Mouse (Mus musculus) heart, adult 8-10 months (tissue): Measurements from ENCODE around the gene Elp6. TPM values are rescaled to one million over a fixed set of nuclear protein-coding genes. Genes with fewer than 3 reads are reported as not detected.
"Not testable (repeated sequence)": the region's sequence is repeated elsewhere in the genome, so short reads cannot be mapped to it uniquely, and the experiment has no call there.

Experiments
- DNase-seq: peaks from one replicate; pipeline ENCODE4 v3.0.0; 2022; ENCODE audit warnings: low spot score
- total RNA-seq, 4 experiments: library from RNA; stranded (reverse); gene quantifications; 2 replicates each; pipeline ENCODE4 v1.2.4; 2022

Elp6 gene
- total RNA-seq, 4 experiments from 2014 or later, result 2.6 to 3.3 (median 3.1) TPM

DNA sequence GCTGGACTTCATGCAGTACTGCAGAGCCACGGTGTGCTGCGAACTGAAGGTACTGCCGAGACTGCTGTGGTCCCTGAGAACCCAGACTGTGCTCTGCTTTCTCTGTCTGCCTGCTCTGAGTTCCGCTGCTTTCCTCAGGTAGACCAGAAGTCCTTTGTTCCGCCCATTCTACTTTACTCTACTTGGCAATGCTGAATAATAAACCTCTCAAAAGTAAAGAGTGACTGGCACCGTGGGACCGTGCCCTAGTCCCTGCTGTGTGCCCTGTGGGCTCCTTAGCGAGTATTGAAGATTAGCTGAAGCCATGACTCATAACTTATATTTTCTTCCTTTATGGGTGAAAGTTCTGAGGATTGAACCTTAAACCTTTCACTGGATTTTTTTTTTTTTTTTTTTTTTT, 10.9 kb downstream of the Elp6 start:
- DNase-seq, result no peak

- DNase-seq, result no peak
Observed at GRCm38 (mm10) chr9:110316503-110316902, 11.5 kb downstream of the Elp6 start.

GRCm38 (mm10) chr9:110320769-110321168, 15.8 kb downstream of the Elp6 start:
- no peak for DNase-seq

DNA sequence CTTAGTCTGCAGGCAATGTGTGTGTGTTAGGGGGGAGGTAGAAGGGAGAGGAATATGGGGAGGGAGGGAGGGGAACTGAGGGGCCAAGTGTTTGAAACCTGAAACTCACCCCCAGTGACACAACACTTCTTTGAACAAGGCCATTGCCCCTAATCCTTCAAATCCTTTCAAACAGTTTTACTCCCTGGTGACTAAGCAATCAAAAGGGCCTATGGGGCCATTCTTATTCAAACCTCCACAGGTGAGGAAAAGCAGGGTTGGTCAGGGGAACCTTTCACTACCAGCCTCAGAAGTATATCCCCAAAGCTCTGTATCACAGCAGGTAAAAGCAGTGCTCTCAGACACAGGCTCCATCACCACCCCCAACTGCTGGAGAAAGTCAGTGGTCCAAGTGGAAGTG, 18.0 kb downstream of the Elp6 start:
- DNase-seq, result no peak

- no peak for DNase-seq
Observed at GRCm38 (mm10) chr9:110324181-110324580, 19.2 kb downstream of the Elp6 start.

- DNase-seq, result no peak
Observed at GRCm38 (mm10) chr9:110328178-110328577, 23.2 kb downstream of the Elp6 start.

DNA sequence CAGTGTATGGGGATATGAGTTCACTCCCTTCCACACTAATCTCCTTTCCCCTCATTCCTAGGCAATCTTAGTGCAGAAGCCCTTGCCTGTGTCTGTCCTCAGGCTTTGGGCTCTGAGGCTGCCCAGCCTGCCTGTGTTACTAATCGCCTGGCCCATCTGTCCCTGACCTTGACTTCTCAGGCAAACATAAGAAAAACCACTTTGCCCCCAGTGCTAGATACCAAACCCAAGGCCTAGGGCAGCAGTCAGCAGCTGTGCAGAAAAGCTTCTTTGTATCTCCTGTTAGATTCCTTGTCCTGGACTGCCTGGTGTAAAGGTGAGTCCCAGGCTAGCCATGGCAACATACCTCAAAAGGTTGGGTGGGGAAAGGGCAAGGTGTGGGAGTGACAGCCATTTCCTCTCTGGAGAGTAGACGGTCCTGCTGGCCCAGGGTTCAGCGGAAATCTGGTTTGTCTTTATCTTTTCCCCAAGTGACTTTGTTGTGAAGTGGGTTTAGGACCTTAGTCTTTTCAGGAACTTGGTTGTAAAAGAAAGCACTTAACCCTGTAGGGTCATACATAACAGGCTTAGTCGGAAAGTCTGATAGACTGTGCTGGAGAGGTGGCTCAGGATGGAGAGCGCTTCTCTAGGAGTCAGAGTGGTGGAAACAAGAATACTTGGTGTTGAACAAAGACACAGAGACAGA, 24.1 kb downstream of the Elp6 start:
- no peak for DNase-seq

- no peak for DNase-seq
Observed at GRCm38 (mm10) chr9:110329655-110330054, 24.7 kb downstream of the Elp6 start.

GRCm38 (mm10) chr9:110330341-110330740, 25.4 kb downstream of the Elp6 start:
- DNase-seq, result no peak

DNA sequence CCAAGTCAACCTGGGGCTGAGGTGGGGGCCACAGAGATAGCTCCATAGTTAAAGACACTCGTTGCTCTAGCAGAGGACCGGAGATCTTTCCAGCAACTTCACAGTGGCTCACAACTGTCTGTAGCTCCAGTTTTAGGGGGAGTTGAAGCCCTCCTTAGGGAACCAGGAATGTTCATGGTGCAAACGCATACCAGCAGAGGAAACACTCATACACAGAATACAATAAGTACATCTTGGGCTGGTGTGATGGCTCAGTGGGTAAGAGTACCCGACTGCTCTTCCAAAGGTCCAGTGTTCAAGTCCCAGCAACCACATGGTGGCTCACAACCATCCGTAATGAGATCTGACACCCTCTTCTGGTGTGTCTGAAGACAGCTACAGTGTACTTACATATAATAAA, 25.9 kb downstream of the Elp6 start:
- DNase-seq, result not testable (repeated sequence)

DNA sequence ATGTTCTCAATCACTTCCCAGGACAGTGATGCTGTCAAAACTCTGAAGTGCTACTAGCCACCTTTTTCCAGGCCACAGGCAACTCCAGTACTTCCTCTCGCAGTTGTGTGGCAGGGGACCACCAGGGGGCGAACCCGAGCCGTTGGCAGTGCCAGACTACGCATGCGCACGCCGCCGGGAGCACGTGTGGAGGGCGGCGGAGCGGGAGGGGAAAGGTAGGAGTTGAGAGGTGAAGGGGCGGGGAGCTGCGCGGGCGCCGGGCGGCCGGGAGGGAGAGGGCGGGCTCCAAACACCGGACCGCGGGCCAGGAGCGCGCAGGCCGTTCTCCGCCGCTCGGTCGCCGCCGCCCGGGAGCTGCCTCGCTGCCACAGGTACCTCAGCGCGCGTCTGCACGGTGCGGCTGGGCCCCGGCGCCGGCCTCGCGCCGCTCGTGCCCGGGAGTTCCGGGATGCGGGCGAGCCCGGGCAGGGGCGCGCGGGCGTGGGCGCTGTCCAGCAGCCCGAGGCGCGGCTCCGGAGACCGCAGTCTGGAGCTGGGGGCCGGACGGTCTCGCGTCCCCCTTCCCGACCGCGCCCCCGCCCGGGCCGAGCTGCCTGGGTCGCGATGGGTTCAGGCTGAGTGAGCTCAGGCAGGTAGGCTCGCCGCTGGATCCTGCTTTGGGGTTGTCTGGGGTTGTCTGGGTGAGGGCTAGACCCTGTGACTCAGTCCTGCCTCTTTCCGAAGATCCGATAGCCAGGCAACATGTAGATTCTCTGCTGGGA, 28.3 kb downstream of the Elp6 start, which contains the start of gene Scap:
Gene Scap (plus strand): TSS at position 154 of the 761 bp plus-strand sequence.
- DNase-seq, result peak; percentile 94

- DNase-seq, result no peak
Observed at GRCm38 (mm10) chr9:110333896-110334259, 28.9 kb downstream of the Elp6 start.

GRCm38 (mm10) chr9:110334849-110335248, 29.9 kb downstream of the Elp6 start:
- DNase-seq, result no peak

GRCm38 (mm10) chr9:110340037-110340750, 35.2 kb downstream of the Elp6 start:
- DNase-seq, result no peak

GRCm38 (mm10) chr9:110342008-110342407, 37.0 kb downstream of the Elp6 start:
- no peak for DNase-seq

DNA sequence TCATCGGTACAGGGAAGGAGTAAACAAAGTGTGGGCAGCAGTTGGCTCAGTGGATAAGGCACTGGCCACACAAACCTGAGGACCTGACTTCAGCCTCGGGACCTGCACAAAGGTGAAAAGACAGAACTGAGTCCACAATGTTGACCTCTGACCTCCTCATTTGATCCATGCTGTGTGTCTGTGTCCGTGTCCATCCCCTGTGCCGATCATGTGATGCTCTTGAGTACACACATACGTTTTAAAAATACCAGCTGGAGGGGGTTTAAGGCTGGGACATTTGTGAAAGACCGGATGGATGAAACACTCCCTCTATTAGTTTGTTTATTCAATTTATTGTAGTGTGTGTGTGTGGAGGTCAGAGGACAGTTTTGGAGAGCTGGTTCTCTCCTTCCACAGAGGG, 38.8 kb downstream of the Elp6 start:
- DNase-seq, result no peak

GRCm38 (mm10) chr9:110345057-110345739, 40.2 kb downstream of the Elp6 start:
- DNase-seq, result no peak

DNA sequence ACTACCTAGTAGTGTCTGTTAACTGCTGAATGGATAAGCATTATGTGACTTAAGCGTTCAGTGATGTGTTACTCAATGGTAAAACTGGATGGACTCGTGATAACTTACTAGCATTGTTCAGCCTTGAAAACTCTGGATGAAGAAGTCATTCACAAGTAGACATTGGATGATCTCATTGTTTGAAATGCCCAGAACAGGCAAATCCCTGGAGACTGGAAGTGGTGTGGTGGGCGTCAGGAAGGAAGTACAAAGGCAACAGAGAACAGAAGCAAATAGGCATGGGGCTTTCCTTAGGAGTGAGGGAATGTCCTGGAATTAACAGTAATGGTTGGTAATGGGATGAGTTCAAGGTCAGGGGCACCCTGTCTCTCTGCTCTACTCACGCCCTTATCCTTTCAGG, 43.9 kb downstream of the Elp6 start:
- DNase-seq, result no peak

DNA sequence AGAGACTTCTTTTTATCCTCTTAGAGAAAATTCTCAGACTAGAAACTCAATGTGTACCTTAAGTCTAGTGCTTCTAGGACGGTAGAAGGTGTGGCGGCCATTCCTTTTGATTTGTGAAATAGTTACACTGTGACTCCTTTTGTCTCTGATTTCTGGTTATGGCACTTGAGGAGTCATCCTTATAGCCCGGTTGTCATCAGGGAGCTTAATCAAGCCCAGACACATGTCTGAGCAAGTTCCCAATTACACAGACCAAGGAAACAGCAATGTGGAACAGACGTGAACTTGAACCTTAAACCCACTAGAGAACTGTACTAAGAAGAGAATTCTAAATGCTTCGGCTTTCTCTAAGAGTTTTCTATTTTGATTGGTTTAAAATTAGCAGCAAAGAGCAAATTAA, 45.2 kb downstream of the Elp6 start:
- DNase-seq, result no peak

DNA sequence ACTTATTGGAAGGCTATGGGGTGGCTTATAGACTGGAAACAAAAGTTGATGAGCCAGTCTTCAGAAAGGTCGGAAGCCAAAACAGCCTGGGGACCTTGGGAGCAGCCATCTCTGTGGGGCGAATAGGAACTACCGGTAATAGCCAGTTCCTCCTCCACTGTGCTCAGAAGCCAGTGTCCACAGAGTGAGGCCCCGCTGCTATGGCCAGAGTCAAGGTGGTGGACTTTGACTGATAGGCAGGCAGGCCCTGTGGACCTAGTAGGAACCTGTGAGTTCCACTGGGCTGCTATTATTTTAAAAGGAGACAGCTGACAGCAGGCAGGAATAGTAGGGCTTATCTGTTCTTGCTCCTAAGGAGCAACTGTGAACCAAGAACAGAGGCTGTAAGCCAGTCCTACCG, 45.6 kb downstream of the Elp6 start:
- DNase-seq, result no peak

GRCm38 (mm10) chr9:110351350-110351749, 46.4 kb downstream of the Elp6 start:
- DNase-seq, result no peak
